Mouse (Mus musculus) cerebellum, postnatal 4 days (tissue): ENCODE measurements at regions not wholly inside any gene's neighbourhood (a gene's known extent, or its start where the extent isn't known, plus 50 kb on each side); places are given as distances from the start of the nearest gene placed in this dataset.
A peak's percentile ranks its signal among the peaks of the same experiment; 100 is the strongest.

ENCODE experiments used
- DNase-seq, 2 experiments: peaks; one replicate each; pipeline ENCODE4 v3.0.0; 2022; ENCODE audit warnings: low spot score in 2 of 2, mixed read lengths in 1 of 2

- DNase-seq = no peak
Measured at GRCm38 (mm10) chr2:47424910-47425309, 1389.0 kb upstream of the Acvr2a start.

DNA sequence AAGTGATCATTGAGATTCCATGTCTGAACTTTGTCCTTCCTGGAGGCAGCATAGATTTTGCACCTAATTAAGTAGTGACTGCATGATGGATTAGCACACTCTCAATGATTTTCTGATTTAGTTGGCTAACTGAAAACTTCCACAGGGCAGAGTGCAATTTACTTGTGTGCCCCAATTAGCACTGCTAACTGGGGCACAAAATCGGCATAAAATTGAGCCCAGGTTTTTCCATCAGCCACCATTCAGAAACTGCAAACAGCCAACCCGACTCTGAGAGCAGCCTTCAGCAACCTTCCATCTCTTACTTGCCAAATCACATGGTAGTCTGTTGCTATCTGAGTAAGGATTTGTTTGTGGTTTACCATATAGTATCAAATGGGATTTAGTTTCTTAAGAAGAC is 1384.1 kb upstream of the Acvr2a start:
- DNase-seq = no peak

DNA sequence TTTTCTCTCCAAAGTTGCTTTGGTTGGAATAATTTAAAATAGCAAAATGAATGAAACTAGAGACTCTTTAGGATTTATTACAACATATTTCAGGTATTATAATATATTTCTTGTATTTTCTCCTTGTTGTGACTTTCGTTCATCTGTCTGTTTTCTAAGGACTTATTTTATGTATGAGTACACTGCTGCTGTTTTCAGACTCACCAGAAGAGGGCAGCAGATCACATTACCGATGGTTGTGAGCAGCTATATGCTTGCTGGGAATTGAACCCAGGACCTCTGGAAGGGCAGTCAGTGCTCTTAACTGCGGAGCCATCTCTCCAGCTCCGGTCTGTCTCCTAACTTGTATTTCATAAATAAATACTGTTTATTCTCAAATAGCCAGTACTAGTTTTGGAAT is 1347.9 kb upstream of the Acvr2a start:
- no peak for DNase-seq

GRCm38 (mm10) chr2:47491874-47492539 is 1321.9 kb upstream of the Acvr2a start:
- DNase-seq = peak in 1 of 2 experiments; percentile 36
